8 mouse cellular contexts compared by ENCODE assay signal in the genomic region with DNA sequence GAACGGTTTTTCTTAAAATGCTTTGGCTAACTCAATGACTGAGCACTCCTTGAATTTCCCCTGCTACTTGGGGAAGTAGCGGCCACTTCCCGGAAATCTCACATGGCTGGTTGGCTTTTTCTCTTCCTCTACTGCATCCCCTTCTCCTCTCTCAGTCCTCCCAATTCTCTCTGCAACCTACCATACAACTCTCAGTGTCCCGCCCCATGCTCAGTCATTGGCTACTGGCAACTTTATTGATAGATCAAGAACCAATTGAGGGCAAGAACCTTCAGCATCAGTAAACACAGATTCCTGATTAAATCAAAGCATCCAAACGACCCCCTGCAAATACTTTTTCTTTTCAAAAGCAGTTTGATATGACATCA. TPM values are rescaled to one million over a fixed set of nuclear protein-coding genes. Genes with fewer than 3 reads are reported as not detected.
A peak's percentile ranks its signal among the peaks of the same experiment; 100 is the strongest.
DNase-seq lines count a peak whose midpoint lies in the region; ATAC-seq and TF ChIP-seq lines count a peak whose summit lies in the region.

No protein-coding gene starts in this region.

- H3K9ac ChIP-seq in hindbrain, embryonic 12.5 days, result peak overlapping the region; percentile 49
- H3K9ac ChIP-seq in limb, embryonic 12.5 days (replicated peaks), result 0 out of 2 replicates have a peak overlapping the region, but pooled peaks have one; percentile 42

- H3K4me1 ChIP-seq in hindbrain, embryonic 12.5 days, result peaks cover 32% of the 10 kb centered on the region
- H3K4me1 ChIP-seq in limb, embryonic 12.5 days (replicated peaks), result peaks cover 28% of the 10 kb centered on the region
- H3K4me1 ChIP-seq in olfactory bulb, adult 2 months (ENCODE audit: control insufficient read depth, insufficient read depth, low read length), result peaks cover 7% of the 10 kb centered on the region; the same call in 1 of the 2 replicates

- peak overlapping the region; percentile 37 for H3K4me3 ChIP-seq in hindbrain, embryonic 12.5 days
- H3K4me3 ChIP-seq in limb, embryonic 12.5 days (replicated peaks), result peak overlapping the region; percentile 40
- peak overlapping the region; percentile 55 for H3K4me3 ChIP-seq in olfactory bulb, adult 2 months (ENCODE audit: insufficient read depth, low read depth, low read length)

- peak overlapping the region; percentile 73 for H3K4me2 ChIP-seq in hindbrain, embryonic 12.5 days (replicated peaks)
- peak overlapping the region; percentile 66 for H3K4me2 ChIP-seq in limb, embryonic 12.5 days

- H3K36me3 ChIP-seq in hindbrain, embryonic 12.5 days, result no peaks in the 10 kb centered on the region
- H3K36me3 ChIP-seq in limb, embryonic 12.5 days, result no peaks in the 10 kb centered on the region

- peak; percentile 60 for DNase-seq in adrenal gland, adult 2 months
- no peak for DNase-seq in adrenal gland, postnatal 4 days (ENCODE audit: low spot score in 2 of 2)
- DNase-seq in spleen, postnatal 36 days (ENCODE audit: low spot score in 2 of 2), result peak; percentile 45 to 53
- no peak for DNase-seq in spleen, postnatal 14 days (ENCODE audit: low spot score in 2 of 2)
- DNase-seq in c-Kit-positive CD71-positive TER-119-positive erythroid progenitor cells, embryonic 14.5 days (ENCODE audit: low spot score), result no peak

- no peaks in the 10 kb centered on the region for H3K9me3 ChIP-seq in hindbrain, embryonic 12.5 days (replicated peaks)
- H3K9me3 ChIP-seq in limb, embryonic 12.5 days, result no peaks in the 10 kb centered on the region

- 7% methylated on average over 5 of the region's 5 CpGs for WGBS in hindbrain, embryonic 12.5 days
- 14% methylated on average over 5 of the region's 5 CpGs for WGBS in limb, embryonic 12.5 days
- 5% methylated on average over 5 of the region's 5 CpGs for WGBS in olfactory bulb, adult 2 months

- no peak overlapping the region for H3K27ac ChIP-seq in hindbrain, embryonic 12.5 days
- H3K27ac ChIP-seq in limb, embryonic 12.5 days, result no peak overlapping the region
- no peak overlapping the region for H3K27ac ChIP-seq in olfactory bulb, adult 2 months (ENCODE audit: insufficient read depth, low read depth, low read length)

- TF ChIP-seq POLR2A in olfactory bulb, adult 2 months (IDR thresholded peaks at IDR 0.05; ENCODE audit: insufficient read depth, low read depth, low read length), result no peak

- no peak for ATAC-seq in hindbrain, embryonic 12.5 days (ENCODE audit: low FRiP score)
- no peak for ATAC-seq in limb, embryonic 12.5 days (ENCODE audit: insufficient number of reproducible peaks, insufficient read depth, low FRiP score, low TSS enrichment, low read depth)

- H3K27me3 ChIP-seq in hindbrain, embryonic 12.5 days, result no peaks in the 10 kb centered on the region
- no peaks in the 10 kb centered on the region for H3K27me3 ChIP-seq in limb, embryonic 12.5 days

- TF ChIP-seq CTCF in olfactory bulb, adult 2 months (IDR thresholded peaks at IDR 0.05; ENCODE audit: insufficient read depth, low read depth, low read length), result no peak

RNA-seq across cellular contexts. Expression of gene Mlxip, which starts 3.2 kb away (rescaled TPM):
- 10 to 100 TPM; 15.2 to 27.4 TPM for total RNA-seq in adrenal gland, adult 2 months (2021)
- 45.5 TPM in 2 replicates for polyA plus RNA-seq in adrenal gland, adult 2 months (2012; rRNA removed)
- 10 to 100 TPM; 30.2 to 35.1 TPM for total RNA-seq in adrenal gland, postnatal 4 days (2021)
- 20.7 and 21.6 TPM in 2 replicates for polyA plus RNA-seq in hindbrain, embryonic 12.5 days (2016; fragmentation: Nextera tagmentation; extraction: Ambion mirVana)
- polyA plus RNA-seq in limb, embryonic 12.5 days (2016; fragmentation: Nextera tagmentation; extraction: Ambion mirVana), result 12.8 and 15.3 TPM in 2 replicates
- not detected in 2 replicates for polyA plus RNA-seq in olfactory bulb, adult 2 months (2012; ENCODE audit: insufficient read depth, insufficient read length, low replicate concordance, missing spikeins)

RNA-seq across cellular contexts. Expression of gene Bcl7a, which starts 47.8 kb away (rescaled TPM):
- total RNA-seq in adrenal gland, adult 2 months (2021), result 10 to 100 TPM in 1 of 2 experiments, 1 to 10 TPM in 1; 6.1 to 11.2 TPM
- polyA plus RNA-seq in adrenal gland, adult 2 months (2012; rRNA removed), result 5.2 and 6.1 TPM in 2 replicates
- 10 to 100 TPM; 21.8 to 29.2 TPM for total RNA-seq in adrenal gland, postnatal 4 days (2021)
- polyA plus RNA-seq in hindbrain, embryonic 12.5 days (2016; fragmentation: Nextera tagmentation; extraction: Ambion mirVana), result 56.6 and 59.9 TPM in 2 replicates
- 43.4 and 45.7 TPM in 2 replicates for polyA plus RNA-seq in limb, embryonic 12.5 days (2016; fragmentation: Nextera tagmentation; extraction: Ambion mirVana)
- not detected in 2 replicates for polyA plus RNA-seq in olfactory bulb, adult 2 months (2012; ENCODE audit: insufficient read depth, insufficient read length, low replicate concordance, missing spikeins)

Comparison
In these comparisons a context has a peak if more than half of its experiments do, and no peak if none do; other contexts are left out.
1. DNase-seq: peak in adrenal gland, adult 2 months (single experiment) and spleen, postnatal 36 days (2 of 2); none in adrenal gland, postnatal 4 days (0 of 2), spleen, postnatal 14 days (0 of 2) and c-Kit-positive CD71-positive TER-119-positive erythroid progenitor cells, embryonic 14.5 days (single experiment).
2. Peak in every context shown above with its lines, with median percentiles within 50 percentile points of each other: H3K4me3 ChIP-seq.